Mouse (Mus musculus): ENCODE data around the gene Emc3. TPM values are rescaled to one million over a fixed set of nuclear protein-coding genes. Genes with fewer than 3 reads are reported as not detected.

The Emc3 gene
- polyA plus RNA-seq, 1 experiment from 2014 or later, result 88.5 TPM

- H3K27ac ChIP-seq, result no peak overlapping the region
- no peak overlapping the region for H3K4me2 ChIP-seq
- WGBS, result 89% methylated on average over 8 of the region's 8 CpGs
- no peaks in the 10 kb centered on the region for H3K4me1 ChIP-seq
- H3K36me3 ChIP-seq, result peaks cover 69% of the 10 kb centered on the region
- no peak for ATAC-seq (ENCODE audit: insufficient read depth, low FRiP score, low read depth)
- no peak overlapping the region for H3K9ac ChIP-seq
- H3K4me3 ChIP-seq (replicated peaks), result no peak overlapping the region
- H3K27me3 ChIP-seq (replicated peaks), result no peaks in the 10 kb centered on the region
- H3K9me3 ChIP-seq, result no peaks in the 10 kb centered on the region
Observed at GRCm38 (mm10) chr6:113517434-113518080, 13.9 kb downstream of the Emc3 start.

GRCm38 (mm10) chr6:113514600-113514999, 16.9 kb downstream of the Emc3 start:
- no peak for ATAC-seq (ENCODE audit: insufficient read depth, low FRiP score, low read depth)
- peaks cover 57% of the 10 kb centered on the region for H3K36me3 ChIP-seq
- 97% methylated on average over 3 of the region's 3 CpGs for WGBS
- no peak overlapping the region for H3K27ac ChIP-seq
- H3K9ac ChIP-seq, result no peak overlapping the region
- no peaks in the 10 kb centered on the region for H3K9me3 ChIP-seq
- H3K4me1 ChIP-seq, result no peaks in the 10 kb centered on the region
- no peaks in the 10 kb centered on the region for H3K27me3 ChIP-seq (replicated peaks)
- H3K4me3 ChIP-seq (replicated peaks), result no peak overlapping the region
- no peak overlapping the region for H3K4me2 ChIP-seq

GRCm38 (mm10) chr6:113513944-113514343, 17.5 kb downstream of the Emc3 start:
- H3K36me3 ChIP-seq, result peaks cover 51% of the 10 kb centered on the region

GRCm38 (mm10) chr6:113508947-113509280, 22.5 kb downstream of the Emc3 start:
- Histone ChIP-seq H3K27ac (no peak overlapping the region), H3K27me3 (replicated peaks) (no peaks in the 10 kb centered on the region), H3K9ac (no peak overlapping the region), H3K4me1 (no peaks in the 10 kb centered on the region), H3K36me3 (peaks cover 3% of the 10 kb centered on the region), H3K4me3 (replicated peaks) (no peak overlapping the region), H3K9me3 (no peaks in the 10 kb centered on the region), H3K4me2 (no peak overlapping the region)
- WGBS, result 56% methylated on average over 5 of the region's 5 CpGs
- ATAC-seq (ENCODE audit: insufficient read depth, low FRiP score, low read depth), result no peak

More at GRCm38 (mm10) chr6:113513944-113514343, 17.5 kb downstream of the Emc3 start:
- Histone ChIP-seq H3K27me3 (replicated peaks) (no peaks in the 10 kb centered on the region), H3K27ac (no peak overlapping the region), H3K4me2 (no peak overlapping the region), H3K9me3 (no peaks in the 10 kb centered on the region), H3K9ac (no peak overlapping the region), H3K4me3 (replicated peaks) (no peak overlapping the region), H3K4me1 (no peaks in the 10 kb centered on the region)
- no peak for ATAC-seq (ENCODE audit: insufficient read depth, low FRiP score, low read depth)
- WGBS, result 92% methylated on average over 6 of the region's 6 CpGs

- Histone ChIP-seq H3K27me3 (replicated peaks) (no peaks in the 10 kb centered on the region), H3K4me1 (no peaks in the 10 kb centered on the region), H3K27ac (no peak overlapping the region), H3K4me3 (replicated peaks) (no peak overlapping the region), H3K9me3 (no peaks in the 10 kb centered on the region), H3K36me3 (no peaks in the 10 kb centered on the region), H3K4me2 (no peak overlapping the region), H3K9ac (no peak overlapping the region)
- 60% methylated on average over 7 of the region's 7 CpGs for WGBS
- ATAC-seq (ENCODE audit: insufficient read depth, low FRiP score, low read depth), result no peak
Observed at GRCm38 (mm10) chr6:113508272-113508946, 23.0 kb downstream of the Emc3 start.

GRCm38 (mm10) chr6:113507130-113507529, 24.3 kb downstream of the Emc3 start:
- ATAC-seq (ENCODE audit: insufficient read depth, low FRiP score, low read depth), result no peak
- H3K4me2 ChIP-seq, result no peak overlapping the region
- H3K36me3 ChIP-seq, result no peaks in the 10 kb centered on the region
- H3K9ac ChIP-seq, result no peak overlapping the region
- H3K9me3 ChIP-seq, result no peaks in the 10 kb centered on the region
- no peak overlapping the region for H3K4me3 ChIP-seq (replicated peaks)
- H3K27ac ChIP-seq, result no peak overlapping the region
- H3K27me3 ChIP-seq (replicated peaks), result no peaks in the 10 kb centered on the region
- no peaks in the 10 kb centered on the region for H3K4me1 ChIP-seq

- H3K9me3 ChIP-seq, result no peaks in the 10 kb centered on the region
- no peak overlapping the region for H3K27ac ChIP-seq
- H3K9ac ChIP-seq, result no peak overlapping the region
- no peak overlapping the region for H3K4me3 ChIP-seq (replicated peaks)
- no peaks in the 10 kb centered on the region for H3K4me1 ChIP-seq
- H3K4me2 ChIP-seq, result no peak overlapping the region
- no peaks in the 10 kb centered on the region for H3K36me3 ChIP-seq
- no peak for ATAC-seq (ENCODE audit: insufficient read depth, low FRiP score, low read depth)
- WGBS, result 73% methylated on average over 1 of the region's 1 CpGs
- peaks cover 14% of the 10 kb centered on the region for H3K27me3 ChIP-seq (replicated peaks)
Observed at GRCm38 (mm10) chr6:113505689-113506088, 25.8 kb downstream of the Emc3 start.

- Histone ChIP-seq H3K4me3 (replicated peaks) (no peak overlapping the region), H3K27ac (no peak overlapping the region), H3K4me1 (no peaks in the 10 kb centered on the region), H3K9me3 (no peaks in the 10 kb centered on the region), H3K36me3 (no peaks in the 10 kb centered on the region), H3K9ac (no peak overlapping the region), H3K4me2 (no peak overlapping the region), H3K27me3 (replicated peaks) (peaks cover 19% of the 10 kb centered on the region)
- ATAC-seq (ENCODE audit: insufficient read depth, low FRiP score, low read depth), result no peak
- 77% methylated on average over 2 of the region's 2 CpGs for WGBS
Observed at GRCm38 (mm10) chr6:113502801-113503200, 28.7 kb downstream of the Emc3 start.

GRCm38 (mm10) chr6:113501388-113502084, 29.9 kb downstream of the Emc3 start, which contains the start of gene Prrt3:
TSS of gene Prrt3 (minus strand) at chr6:113501931.
- Histone ChIP-seq H3K4me2 (peak within 1 kb of the TSS; percentile 64), H3K9ac (no peak within 1 kb of the TSS), H3K9me3 (no peaks in the 10 kb centered on the region), H3K27ac (no peak within 1 kb of the TSS), H3K4me3 (replicated peaks) (peak within 1 kb of the TSS; percentile 29), H3K4me1 (no peaks in the 10 kb centered on the region), H3K27me3 (replicated peaks) (peaks cover 19% of the 10 kb centered on the region), H3K36me3 (no peaks in the 10 kb centered on the region)
- no peak; the same call in 1 of the 2 replicates for ATAC-seq (ENCODE audit: insufficient read depth, low FRiP score, low read depth)
- WGBS, result 3% methylated on average over 32 of the region's 32 CpGs

- H3K27me3 ChIP-seq (replicated peaks), result peaks cover 35% of the 10 kb centered on the region
- 71% methylated on average over 6 of the region's 6 CpGs for WGBS
- H3K27ac ChIP-seq, result no peak overlapping the region
- H3K36me3 ChIP-seq, result no peaks in the 10 kb centered on the region
- no peak overlapping the region for H3K9ac ChIP-seq
- H3K4me1 ChIP-seq, result peaks cover 11% of the 10 kb centered on the region
- no peak for ATAC-seq (ENCODE audit: insufficient read depth, low FRiP score, low read depth)
- H3K4me3 ChIP-seq (replicated peaks), result no peak overlapping the region
- no peaks in the 10 kb centered on the region for H3K9me3 ChIP-seq
- no peak overlapping the region for H3K4me2 ChIP-seq
Observed at GRCm38 (mm10) chr6:113499346-113499745, 32.1 kb downstream of the Emc3 start.

GRCm38 (mm10) chr6:113495071-113495675, 36.3 kb downstream of the Emc3 start:
- Histone ChIP-seq H3K4me1 (peaks cover 15% of the 10 kb centered on the region), H3K36me3 (no peaks in the 10 kb centered on the region; the same call in 1 of the 2 replicates), H3K9me3 (no peaks in the 10 kb centered on the region), H3K27ac (no peak overlapping the region), H3K9ac (no peak overlapping the region), H3K4me2 (peak overlapping the region; percentile 78), H3K4me3 (replicated peaks) (peak overlapping the region; percentile 43), H3K27me3 (replicated peaks) (peaks cover 17% of the 10 kb centered on the region)
- WGBS, result 39% methylated on average over 28 of the region's 28 CpGs
- ATAC-seq (ENCODE audit: insufficient read depth, low FRiP score, low read depth), result no peak; the same call in 1 of the 2 replicates
